Mouse (Mus musculus) MEL (cell line): Measurements from ENCODE around the gene Pml. TPM values are rescaled to one million over a fixed set of nuclear protein-coding genes. Genes with fewer than 3 reads are reported as not detected.

Experiments
- DNase-seq: peaks from one replicate; pipeline ENCODE4 v3.0.0; 2011; ENCODE audit warnings: low read depth, low spot score
- H3K27ac ChIP-seq: 2 replicates; pipeline ENCODE4 v1.5.1; 2012; ENCODE audit warnings: low read depth, mild to moderate bottlenecking, control low read depth, low read length, moderate library complexity; ENCODE audit not compliant: control insufficient read depth
- H3K27me3 ChIP-seq, 2 experiments: fragments of 150-350 bp in 1 of 2; sonication (generic) in 1 of 2; 2 replicates each; pipeline ENCODE4 v1.6.1; 2012; ENCODE audit warnings: low read length in 2 of 2, mild to moderate bottlenecking in 2 of 2, improper control_type of control experiment in 1 of 2, moderate library complexity in 1 of 2; ENCODE audit not compliant: insufficient read depth in 2 of 2, control insufficient read depth in 1 of 2
- H3K36me3 ChIP-seq, 2 experiments: 2 replicates each; pipeline ENCODE4 v1.6.1; 2012 to 2014; ENCODE audit warnings: low read length in 2 of 2, improper control_type of control experiment in 1 of 2, inconsistent platforms in 1 of 2, mild to moderate bottlenecking in 1 of 2; ENCODE audit not compliant: insufficient read depth in 2 of 2, control insufficient read depth in 1 of 2
- H3K4me1 ChIP-seq, 2 experiments: fragments of 150-350 bp in 1 of 2; sonication (generic) in 1 of 2; 2 replicates each; pipeline ENCODE4 v1.6.1; 2012; ENCODE audit warnings: low read length in 2 of 2, improper control_type of control experiment in 1 of 2, mild to moderate bottlenecking in 1 of 2; ENCODE audit not compliant: insufficient read depth in 2 of 2, control insufficient read depth in 1 of 2
- H3K4me3 ChIP-seq, 2 experiments: fragments of 150-350 bp in 1 of 2; sonication (generic) in 1 of 2; 2 replicates each; pipeline ENCODE4 v1.5.1; 2012; ENCODE audit warnings: low read depth in 2 of 2, low read length in 2 of 2, mild to moderate bottlenecking in 2 of 2, moderate library complexity in 2 of 2, control low read depth in 1 of 2, improper control_type of control experiment in 1 of 2; ENCODE audit not compliant: control insufficient read depth in 1 of 2, insufficient read depth in 1 of 2
- H3K79me2 ChIP-seq: 2 replicates; pipeline ENCODE4 v1.6.1; 2012; ENCODE audit warnings: mild to moderate bottlenecking, low read length, moderate library complexity; ENCODE audit not compliant: control insufficient read depth, poor library complexity, insufficient read depth
- H3K9ac ChIP-seq: 2 replicates; pipeline ENCODE4 v1.6.1; 2012; ENCODE audit warnings: low read depth, mild to moderate bottlenecking, control low read depth, low read length, moderate library complexity; ENCODE audit not compliant: control insufficient read depth, poor library complexity, severe bottlenecking
- H3K9me3 ChIP-seq: fragments of 150-350 bp; sonication (generic); replicated peaks from 2 replicates; pipeline ENCODE4 v1.6.1; 2012; ENCODE audit warnings: mild to moderate bottlenecking, low read length, improper control_type of control experiment, moderate library complexity; ENCODE audit not compliant: insufficient read depth
- BHLHE40 ChIP-seq: IDR thresholded peaks from 2 replicates; pipeline ENCODE4 v1.6.1; 2012; ENCODE audit warnings: low read depth, mild to moderate bottlenecking, inconsistent platforms, low read length, improper control_type of control experiment, borderline replicate concordance
- CTCF ChIP-seq, 3 experiments: IDR thresholded peaks in 2 of 3; conservative IDR thresholded peaks in 1 of 3; 2 replicates each; pipeline ENCODE4 v1.5.1; 2011 to 2012; ENCODE audit warnings: low read length in 3 of 3, low read depth in 2 of 3, mild to moderate bottlenecking in 2 of 3, improper control_type of control experiment in 1 of 3, inconsistent platforms in 1 of 3, mixed read lengths in 1 of 3, moderate library complexity in 1 of 3; ENCODE audit not compliant: control insufficient read depth in 1 of 3, insufficient read depth in 1 of 3, poor library complexity in 1 of 3, severe bottlenecking in 1 of 3
- ETS1 ChIP-seq: IDR thresholded peaks from 2 replicates; pipeline ENCODE4 v1.6.1; 2012; ENCODE audit warnings: low read depth, mild to moderate bottlenecking, inconsistent platforms, low read length, improper control_type of control experiment, moderate library complexity
- GABPA ChIP-seq: IDR thresholded peaks from 2 replicates; pipeline ENCODE4 v1.6.1; 2012; ENCODE audit warnings: low read depth, mild to moderate bottlenecking, inconsistent platforms, low read length, improper control_type of control experiment, moderate library complexity
- GATA1 ChIP-seq: IDR thresholded peaks from 2 replicates; pipeline ENCODE4 v1.6.1; 2011; ENCODE audit warnings: low read depth, low read length, improper control_type of control experiment
- HCFC1 ChIP-seq: IDR thresholded peaks from 2 replicates; pipeline ENCODE4 v1.6.1; 2012; ENCODE audit warnings: low read depth, mild to moderate bottlenecking, inconsistent platforms, low read length, improper control_type of control experiment, moderate library complexity
- JUND ChIP-seq: IDR thresholded peaks from 2 replicates; pipeline ENCODE4 v1.6.1; 2011; ENCODE audit warnings: low read depth, mild to moderate bottlenecking, improper control_type of control experiment, low read length
- MXI1 ChIP-seq: IDR thresholded peaks from 2 replicates; pipeline ENCODE4 v1.6.1; 2011; ENCODE audit warnings: mild to moderate bottlenecking, low read depth, low read length, improper control_type of control experiment
- MYB ChIP-seq: IDR thresholded peaks from 2 replicates; pipeline ENCODE4 v1.6.1; 2011; ENCODE audit warnings: mild to moderate bottlenecking, low read depth, low read length, improper control_type of control experiment
- MYC ChIP-seq: IDR thresholded peaks from 2 replicates; pipeline ENCODE4 v1.6.1; 2011; ENCODE audit warnings: low read depth, mild to moderate bottlenecking, low read length, improper control_type of control experiment, moderate library complexity
- NELFE ChIP-seq: IDR thresholded peaks from 2 replicates; pipeline ENCODE4 v1.6.1; 2011; ENCODE audit warnings: low read depth, low read length, improper control_type of control experiment
- POLR2A ChIP-seq, 2 experiments: IDR thresholded peaks; 2 replicates each; pipeline ENCODE4 v1.6.1; 2011 to 2012; ENCODE audit warnings: low read length in 2 of 2, mild to moderate bottlenecking in 2 of 2, control low read depth in 1 of 2, improper control_type of control experiment in 1 of 2, low read depth in 1 of 2, moderate library complexity in 1 of 2; ENCODE audit not compliant: control insufficient read depth in 1 of 2, insufficient read depth in 1 of 2, poor library complexity in 1 of 2
- RCOR1 ChIP-seq: IDR thresholded peaks from 2 replicates; pipeline ENCODE4 v1.6.1; 2012; ENCODE audit warnings: low read depth, mild to moderate bottlenecking, inconsistent platforms, low read length, improper control_type of control experiment
- SIN3A ChIP-seq: IDR thresholded peaks from 2 replicates; pipeline ENCODE4 v1.6.1; 2012; ENCODE audit warnings: low read length, improper control_type of control experiment, inconsistent platforms
- SMC3 ChIP-seq: IDR thresholded peaks from 2 replicates; pipeline ENCODE4 v1.6.1; 2011; ENCODE audit warnings: low read depth, low read length, improper control_type of control experiment
- USF1 ChIP-seq: IDR thresholded peaks from 2 replicates; pipeline ENCODE4 v1.6.1; 2014; ENCODE audit warnings: low read depth, mild to moderate bottlenecking, inconsistent platforms, low read length, improper control_type of control experiment, moderate library complexity
- USF2 ChIP-seq, 2 experiments: IDR thresholded peaks; 2 replicates each; pipeline ENCODE4 v1.6.1; 2011 to 2012; ENCODE audit warnings: improper control_type of control experiment in 2 of 2, low read length in 2 of 2, borderline replicate concordance in 1 of 2, inconsistent platforms in 1 of 2, low read depth in 1 of 2, mild to moderate bottlenecking in 1 of 2; ENCODE audit not compliant: insufficient read depth in 1 of 2
- ZC3H11A ChIP-seq: IDR thresholded peaks from 2 replicates; pipeline ENCODE4 v1.6.1; 2012; ENCODE audit warnings: low read depth, mild to moderate bottlenecking, inconsistent platforms, low read length, improper control_type of control experiment
- ZMIZ1 ChIP-seq: IDR thresholded peaks from 2 replicates; pipeline ENCODE4 v1.6.1; 2012; ENCODE audit warnings: low read depth, mild to moderate bottlenecking, inconsistent platforms, low read length, improper control_type of control experiment, moderate library complexity
- ZNF384 ChIP-seq: IDR thresholded peaks from 2 replicates; pipeline ENCODE4 v1.6.1; 2012; ENCODE audit warnings: low read depth, mild to moderate bottlenecking, inconsistent platforms, low read length, improper control_type of control experiment
- polyA plus RNA-seq, 2 experiments: library from polyadenylated mRNA; stranded (reverse) in 1 of 2; unstranded in 1 of 2; fragments of >175 nt in 1 of 2; fragments of >200 nt in 1 of 2; gene quantifications; 2 replicates each; pipeline versions ENCODE4 v1.2.1 to v1.2.4; 2012; ENCODE audit warnings: low replicate concordance in 2 of 2, low read depth in 1 of 2; ENCODE audit not compliant: insufficient read length in 2 of 2, insufficient read depth in 1 of 2, missing spikeins in 1 of 2
- total RNA-seq: library from RNA; depleted of rRNA; stranded (reverse); fragments of 300-350 nt; gene quantifications from 2 replicates; pipeline ENCODE4 v1.2.3, GENCODE M21; 2012

Pml gene
- total and polyA plus RNA-seq, 3 experiments, result 25.2 to 56.6 TPM; not detected in 1

- Histone ChIP-seq H3K27me3 (peaks cover 17 to 20% of the 10 kb centered on the region in 2 experiments), H3K79me2 (no peaks in the 10 kb centered on the region), H3K9ac (no peak overlapping the region), H3K9me3 (no peaks in the 10 kb centered on the region), H3K4me1 (no peaks in the 10 kb centered on the region), H3K36me3 (no peaks in the 10 kb centered on the region), H3K27ac (no peak overlapping the region), H3K4me3 (no peak overlapping the region)
- no peak for DNase-seq
- TF ChIP-seq SMC3, result no peak
- no peak for TF ChIP-seq MYC
- TF ChIP-seq SIN3A, result no peak
- no peak for TF ChIP-seq ZNF384
- no peak for TF ChIP-seq HCFC1
- no peak for TF ChIP-seq GABPA
- TF ChIP-seq JUND, result no peak
- no peak for TF ChIP-seq ETS1
- TF ChIP-seq NELFE, result no peak
- no peak for TF ChIP-seq CTCF (IDR thresholded peaks at IDR 0.05 in 2 of 3, conservative IDR thresholded peaks at IDR 0.05 in 1 of 3; ENCODE audit: control insufficient read depth in 1 of 3, insufficient read depth in 1 of 3, low read depth in 2 of 3, low read length in 3 of 3, poor library complexity in 1 of 3, severe bottlenecking in 1 of 3)
- TF ChIP-seq GATA1, result no peak
- no peak for TF ChIP-seq ZMIZ1
- no peak for TF ChIP-seq MYB
- TF ChIP-seq RCOR1, result no peak
- no peak for TF ChIP-seq USF2 (IDR thresholded peaks at IDR 0.05; ENCODE audit: borderline replicate concordance in 1 of 2, insufficient read depth in 1 of 2, low read depth in 1 of 2, low read length in 2 of 2)
- no peak for TF ChIP-seq USF1
Measured at GRCm38 (mm10) chr9:58297065-58297464, 47.5 kb upstream of the Pml start.

- Histone ChIP-seq H3K9me3 (no peaks in the 10 kb centered on the region), H3K27ac (no peak overlapping the region), H3K27me3 (peaks cover 15 to 19% of the 10 kb centered on the region in 2 experiments), H3K79me2 (no peaks in the 10 kb centered on the region), H3K9ac (no peak overlapping the region), H3K36me3 (no peaks in the 10 kb centered on the region), H3K4me3 (no peak overlapping the region), H3K4me1 (no peaks in the 10 kb centered on the region)
- TF ChIP-seq ZC3H11A (no peak), ETS1 (no peak), ZMIZ1 (no peak), BHLHE40 (no peak), POLR2A (IDR thresholded peaks at IDR 0.05; ENCODE audit: control insufficient read depth in 1 of 2, insufficient read depth in 1 of 2, low read depth in 1 of 2, low read length in 2 of 2, poor library complexity in 1 of 2) (no peak), JUND (no peak), MXI1 (no peak), NELFE (no peak), RCOR1 (no peak), USF2 (IDR thresholded peaks at IDR 0.05; ENCODE audit: borderline replicate concordance in 1 of 2, insufficient read depth in 1 of 2, low read depth in 1 of 2, low read length in 2 of 2) (no peak)
- DNase-seq, result no peak
Measured at GRCm38 (mm10) chr9:58295766-58296361, 46.3 kb upstream of the Pml start.
